Mouse (Mus musculus): ENCODE measurements around the gene Vmn1r197.
A peak's percentile ranks its signal among the peaks of the same experiment; 100 is the strongest.
"Not testable (repeated sequence)": the region's sequence is repeated elsewhere in the genome, so short reads cannot be mapped to it uniquely, and the experiment has no call there.

Gene Vmn1r197

GRCm38 (mm10) chr13:22324289-22324688 lies at the start of gene Vmn1r197:
Gene Vmn1r197 (plus strand): TSS chr13:22324589.
- DNase-seq (ENCODE audit: low read depth): no peak

- DNase-seq (ENCODE audit: low read depth): peak; percentile 15
Measured at GRCm38 (mm10) chr13:22284578-22284977, 39.8 kb upstream of the Vmn1r197 start.

- no peak for DNase-seq (ENCODE audit: low read depth)
Measured at GRCm38 (mm10) chr13:22289620-22290019, 34.8 kb upstream of the Vmn1r197 start, which contains the start of gene Vmn1r196. Gene Vmn1r196 (plus strand): TSS chr13:22289920.

GRCm38 (mm10) chr13:22308075-22308474 lies 16.3 kb upstream of the Vmn1r197 start:
- DNase-seq (ENCODE audit: low read depth): not testable (repeated sequence)

- no peak for DNase-seq (ENCODE audit: low read depth)
Measured at GRCm38 (mm10) chr13:22315361-22315760, 9.0 kb upstream of the Vmn1r197 start.

- DNase-seq (ENCODE audit: low read depth): no peak
Measured at GRCm38 (mm10) chr13:22317366-22317765, 7.0 kb upstream of the Vmn1r197 start.

- DNase-seq (ENCODE audit: low read depth): no peak
Measured at GRCm38 (mm10) chr13:22320091-22320490, 4.3 kb upstream of the Vmn1r197 start.

GRCm38 (mm10) chr13:22333269-22333668 lies 8.9 kb downstream of the Vmn1r197 start:
- no peak for DNase-seq (ENCODE audit: low read depth)

GRCm38 (mm10) chr13:22335565-22335964 lies 11.2 kb downstream of the Vmn1r197 start:
- no peak for DNase-seq (ENCODE audit: low read depth)

- DNase-seq (ENCODE audit: low read depth): no peak
Measured at GRCm38 (mm10) chr13:22350064-22350463, 25.7 kb downstream of the Vmn1r197 start, which contains the start of gene Vmn1r198. Gene Vmn1r198 (plus strand): TSS chr13:22350364.

GRCm38 (mm10) chr13:22350813-22351212 lies 26.4 kb downstream of the Vmn1r197 start:
- no peak for DNase-seq (ENCODE audit: low read depth)

- no peak for DNase-seq (ENCODE audit: low read depth)
Measured at GRCm38 (mm10) chr13:22379518-22379917, 55.1 kb downstream of the Vmn1r197 start, which contains the start of gene Vmn1r199. Gene Vmn1r199 (plus strand): TSS chr13:22379818.

- not testable (repeated sequence) for DNase-seq (ENCODE audit: low read depth)
Measured at GRCm38 (mm10) chr13:22381128-22381527, 56.7 kb downstream of the Vmn1r197 start.
